Comparison of ENCODE assay signal across 8 mouse cellular contexts in genomic region chr12:57194609-57195008, GRCm38 (mm10). TPM values are rescaled to one million over a fixed set of nuclear protein-coding genes. Genes with fewer than 3 reads are reported as not detected.
A peak's percentile ranks its signal among the peaks of the same experiment; 100 is the strongest.
DNase-seq lines count a peak whose midpoint lies in the region; ATAC-seq and TF ChIP-seq lines count a peak whose summit lies in the region.

No protein-coding gene starts in this region.

- 26% methylated on average over 3 of the region's 3 CpGs for WGBS in forebrain, postnatal 0 days
- WGBS in lung, embryonic 16.5 days = 17% methylated on average over 3 of the region's 3 CpGs

- H3K27ac ChIP-seq in gastrocnemius, adult 2 months = no peak overlapping the region
- no peak overlapping the region for H3K27ac ChIP-seq in forebrain, postnatal 0 days (ENCODE audit: low read depth, low read length)
- H3K27ac ChIP-seq in lung, embryonic 16.5 days (ENCODE audit: low read length) = no peak overlapping the region

- H3K9me3 ChIP-seq in forebrain, postnatal 0 days (ENCODE audit: low read length) = no peaks in the 10 kb centered on the region
- no peaks in the 10 kb centered on the region for H3K9me3 ChIP-seq in lung, embryonic 16.5 days (ENCODE audit: control insufficient read depth, low read length)

- no peaks in the 10 kb centered on the region; the same call in 1 of the 2 replicates for H3K4me1 ChIP-seq in forebrain, postnatal 0 days (ENCODE audit: insufficient read depth)
- H3K4me1 ChIP-seq in lung, embryonic 16.5 days (replicated peaks; ENCODE audit: control insufficient read depth, insufficient read depth, low read length) = 0 out of 2 replicates have a peak, but pooled peaks cover 2% of the 10 kb centered on the region

- no peak overlapping the region for H3K4me3 ChIP-seq in gastrocnemius, adult 2 months
- no peak overlapping the region for H3K4me3 ChIP-seq in forebrain, postnatal 0 days (ENCODE audit: low read depth, low read length)
- no peak overlapping the region for H3K4me3 ChIP-seq in lung, embryonic 16.5 days (ENCODE audit: low read length)

- peak; percentile 27; the same call in 1 of the 2 replicates for ATAC-seq in forebrain, postnatal 0 days
- 0 out of 2 replicates have a peak, but pooled peaks have one; percentile 36 for ATAC-seq in lung, embryonic 16.5 days (ENCODE audit: low read depth)

- H3K27me3 ChIP-seq in forebrain, postnatal 0 days (ENCODE audit: insufficient read depth, low read length) = peaks cover 14% of the 10 kb centered on the region
- peaks cover 8% of the 10 kb centered on the region for H3K27me3 ChIP-seq in lung, embryonic 16.5 days (ENCODE audit: control insufficient read depth, insufficient read depth, low read depth, low read length)

- no peak for DNase-seq in gastrocnemius, adult 2 months
- DNase-seq in gastrocnemius, postnatal 10 days = no peak
- peak; percentile 51 for DNase-seq in 3T3-L1 (ENCODE audit: low read depth, low spot score)
- DNase-seq in adrenal gland, postnatal 25 days = peak; percentile 38
- DNase-seq in forebrain, postnatal 0 days = peak; percentile 37
- DNase-seq in frontal cortex, postnatal 14 days (ENCODE audit: low spot score in 2 of 2) = no peak
- DNase-seq in gastrocnemius, postnatal 36 days = no peak

- H3K9ac ChIP-seq in forebrain, postnatal 0 days = no peak overlapping the region
- no peak overlapping the region for H3K9ac ChIP-seq in lung, embryonic 16.5 days (ENCODE audit: low read length)

- H3K4me2 ChIP-seq in forebrain, postnatal 0 days (ENCODE audit: low read depth) = no peak overlapping the region
- H3K4me2 ChIP-seq in lung, embryonic 16.5 days (ENCODE audit: low read depth, low read length) = no peak overlapping the region

- TF ChIP-seq CTCF in gastrocnemius, adult 2 months (IDR thresholded peaks at IDR 0.05) = peak; percentile 25; the same call in 1 of the 2 replicates
- TF ChIP-seq CTCF in forebrain, postnatal 0 days (IDR thresholded peaks at IDR 0.05; ENCODE audit: low read depth) = peak; percentile 27; the same call in 1 of the 2 replicates

- intact Hi-C loops in gastrocnemius, adult 2 months (cut with DNase I) = no loop called here
- intact Hi-C loops in gastrocnemius, postnatal 36 days (cut with DNase I) = no loop called here

- H3K36me3 ChIP-seq in forebrain, postnatal 0 days (ENCODE audit: insufficient read depth) = no peaks in the 10 kb centered on the region
- no peaks in the 10 kb centered on the region for H3K36me3 ChIP-seq in lung, embryonic 16.5 days (ENCODE audit: control insufficient read depth, insufficient read depth, low read length)

RNA-seq across cellular contexts. Expression of gene Slc25a21, which starts 2.7 kb away (rescaled TPM):
- total RNA-seq in gastrocnemius, adult 2 months (2021) = under 1 TPM; 0.15 to 0.17 TPM
- total RNA-seq in gastrocnemius, postnatal 10 days (2021) = under 1 TPM; 0.35 to 0.54 TPM
- total RNA-seq in adrenal gland, postnatal 25 days (2021) = 0.33 and 0.91 TPM in 2 replicates
- 0.19 TPM in 1 of 2 replicates, not detected in the other for total RNA-seq in forebrain, postnatal 0 days (2014; rRNA removed)
- polyA plus RNA-seq in forebrain, postnatal 0 days (2015; fragmentation: Nextera tagmentation; extraction: Ambion mirVana) = 0.26 and 0.29 TPM in 2 replicates
- polyA plus RNA-seq in lung, embryonic 16.5 days (2015; fragmentation: Nextera tagmentation; extraction: Ambion mirVana) = 0.30 and 0.45 TPM in 2 replicates
- total RNA-seq in gastrocnemius, postnatal 36 days (2021) = under 1 TPM; 0.18 to 0.25 TPM

RNA-seq across cellular contexts. Expression of gene Prps1l3, which starts 35.6 kb away (rescaled TPM):
- total RNA-seq in gastrocnemius, adult 2 months (2021) = 10 to 100 TPM; 23.9 to 27.7 TPM
- total RNA-seq in gastrocnemius, postnatal 10 days (2021) = 10 to 100 TPM; 22.0 to 27.7 TPM
- total RNA-seq in adrenal gland, postnatal 25 days (2021) = 38.8 and 44.8 TPM in 2 replicates
- 25.3 and 27.9 TPM in 2 replicates for total RNA-seq in forebrain, postnatal 0 days (2014; rRNA removed)
- polyA plus RNA-seq in forebrain, postnatal 0 days (2015; fragmentation: Nextera tagmentation; extraction: Ambion mirVana) = 12.3 and 15.7 TPM in 2 replicates
- polyA plus RNA-seq in lung, embryonic 16.5 days (2015; fragmentation: Nextera tagmentation; extraction: Ambion mirVana) = 68.2 TPM in 2 replicates
- total RNA-seq in gastrocnemius, postnatal 36 days (2021) = 10 to 100 TPM; 18.6 to 22.6 TPM

RNA-seq across cellular contexts. Expression of gene Mipol1, which starts 35.6 kb away (rescaled TPM):
- total RNA-seq in gastrocnemius, adult 2 months (2021) = 1 to 10 TPM; 3.0 to 3.4 TPM
- 1 to 10 TPM; 5.0 to 6.9 TPM for total RNA-seq in gastrocnemius, postnatal 10 days (2021)
- total RNA-seq in adrenal gland, postnatal 25 days (2021) = 10.7 and 13.1 TPM in 2 replicates
- total RNA-seq in forebrain, postnatal 0 days (2014; rRNA removed) = 6.2 and 7.1 TPM in 2 replicates
- polyA plus RNA-seq in forebrain, postnatal 0 days (2015; fragmentation: Nextera tagmentation; extraction: Ambion mirVana) = 3.4 and 4.5 TPM in 2 replicates
- 8.6 and 8.7 TPM in 2 replicates for polyA plus RNA-seq in lung, embryonic 16.5 days (2015; fragmentation: Nextera tagmentation; extraction: Ambion mirVana)
- 1 to 10 TPM; 2.4 to 2.6 TPM for total RNA-seq in gastrocnemius, postnatal 36 days (2021)

Comparison
In these comparisons a context has a peak if more than half of its experiments do, and no peak if none do; other contexts are left out.
1. DNase-seq: peak in 3T3-L1 (single experiment), adrenal gland, postnatal 25 days (single experiment) and forebrain, postnatal 0 days (single experiment); none in gastrocnemius, adult 2 months (single experiment), gastrocnemius, postnatal 10 days (single experiment), frontal cortex, postnatal 14 days (0 of 2) and gastrocnemius, postnatal 36 days (0 of 2).